Mouse (Mus musculus) myocyte (in vitro differentiated cells): ENCODE data around the gene Sh3rf3. TPM values are rescaled to one million over a fixed set of nuclear protein-coding genes. Genes with fewer than 3 reads are reported as not detected.

ENCODE experiments used
- H3K27me3 ChIP-seq: one replicate; pipeline ENCODE4 v1.6.1; 2011; ENCODE audit not compliant: control insufficient read depth, insufficient read depth, insufficient read length
- H3K36me3 ChIP-seq: one replicate; pipeline ENCODE4 v1.6.1; 2011; ENCODE audit not compliant: control insufficient read depth, insufficient read depth
- H3K4me2 ChIP-seq: one replicate; pipeline ENCODE4 v1.6.1; 2011; ENCODE audit warnings: low read depth, control low read depth
- H3K4me3 ChIP-seq: one replicate; pipeline ENCODE4 v1.5.1; 2011; ENCODE audit warnings: mild to moderate bottlenecking, control low read depth, moderate library complexity
- H3K79me2 ChIP-seq: one replicate; pipeline ENCODE4 v1.6.1; 2011; ENCODE audit not compliant: control insufficient read depth, insufficient read depth
- H3ac ChIP-seq: one replicate; pipeline ENCODE4 v1.6.1; 2011; ENCODE audit not compliant: control insufficient read depth, insufficient read length
- CEBPB ChIP-seq: IDR thresholded peaks from 2 replicates; pipeline ENCODE4 v1.6.1; 2011; ENCODE audit warnings: mild to moderate bottlenecking, moderate library complexity; ENCODE audit not compliant: poor library complexity, insufficient read depth, severe bottlenecking
- E2F4 ChIP-seq: IDR thresholded peaks from one replicate; pipeline ENCODE4 v1.6.1; 2011; ENCODE audit warnings: mild to moderate bottlenecking, control low read depth, moderate library complexity; ENCODE audit not compliant: insufficient read depth
- MAX ChIP-seq: IDR thresholded peaks from one replicate; pipeline ENCODE4 v1.6.1; 2011; ENCODE audit warnings: low read depth, mild to moderate bottlenecking, control low read depth
- MYOD1 ChIP-seq, 3 experiments: IDR thresholded peaks; one replicate each; pipeline ENCODE4 v1.6.1; 2011; ENCODE audit warnings: control low read depth in 2 of 3, low read depth in 2 of 3, mild to moderate bottlenecking in 2 of 3, moderate library complexity in 1 of 3; ENCODE audit not compliant: insufficient read length in 2 of 3, control insufficient read depth in 1 of 3
- MYOG ChIP-seq, 3 experiments: IDR thresholded peaks; one replicate each; pipeline ENCODE4 v1.6.1; 2011; ENCODE audit warnings: control low read depth in 2 of 3, low read depth in 2 of 3, mild to moderate bottlenecking in 2 of 3; ENCODE audit not compliant: insufficient read length in 2 of 3, control insufficient read depth in 1 of 3, insufficient read depth in 1 of 3
- POLR2A ChIP-seq: IDR thresholded peaks from one replicate; pipeline ENCODE4 v1.6.1; 2011; ENCODE audit warnings: low read depth, mild to moderate bottlenecking, control low read depth, moderate library complexity; ENCODE audit not compliant: insufficient read length
- POLR2AphosphoS2 ChIP-seq: IDR thresholded peaks from one replicate; pipeline ENCODE4 v1.6.1; 2011; ENCODE audit warnings: low read depth, control low read depth; ENCODE audit not compliant: insufficient read length
- REST ChIP-seq: IDR thresholded peaks from one replicate; pipeline ENCODE4 v1.6.1; 2011; ENCODE audit warnings: mild to moderate bottlenecking, control low read depth, moderate library complexity; ENCODE audit not compliant: insufficient read depth, insufficient read length
- SRF ChIP-seq: IDR thresholded peaks from one replicate; pipeline ENCODE4 v1.6.1; 2011; ENCODE audit warnings: low read depth; ENCODE audit not compliant: control insufficient read depth, insufficient read length
- TCF12 ChIP-seq: IDR thresholded peaks from one replicate; pipeline ENCODE4 v1.6.1; 2011; ENCODE audit warnings: mild to moderate bottlenecking, control low read depth; ENCODE audit not compliant: poor library complexity, insufficient read depth, severe bottlenecking
- TCF3 ChIP-seq: IDR thresholded peaks from one replicate; pipeline ENCODE4 v1.6.1; 2011; ENCODE audit warnings: low read depth, control low read depth; ENCODE audit not compliant: insufficient read length
- USF1 ChIP-seq: IDR thresholded peaks from one replicate; pipeline ENCODE4 v1.6.1; 2011; ENCODE audit warnings: low read depth, mild to moderate bottlenecking, control low read depth, moderate library complexity
- polyA plus RNA-seq: library from polyadenylated mRNA; unstranded; fragments of >200 nt; fragmentation: generic; extraction: Trizol; gene quantifications from one replicate; pipeline ENCODE4 v1.2.1, GENCODE M21; 2012; ENCODE audit warnings: missing spikeins

The Sh3rf3 gene
- polyA plus RNA-seq, 1 experiment = 0.10 TPM

DNA sequence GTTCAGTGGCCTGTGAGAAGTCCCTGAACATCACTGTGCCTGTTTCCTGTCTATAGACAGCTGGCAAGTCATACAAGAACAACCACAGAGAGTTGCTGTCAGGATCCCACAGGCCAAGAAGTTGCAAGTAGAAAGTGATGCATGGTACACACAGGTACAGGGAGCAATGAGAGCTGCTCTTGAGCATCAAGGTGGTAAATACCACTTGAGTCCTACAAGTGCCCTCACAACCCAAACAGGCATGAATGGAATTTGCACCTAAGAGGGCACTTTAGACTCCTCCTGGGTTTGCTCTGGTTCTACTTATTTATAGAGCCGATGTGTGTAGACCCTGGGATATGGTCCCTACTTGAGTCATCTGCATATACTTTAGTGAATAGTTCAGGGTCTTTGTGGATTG, 159.0 kb downstream of the Sh3rf3 start:
- Histone ChIP-seq H3K4me3 (no peak overlapping the region), H3ac (no peak overlapping the region), H3K79me2 (no peaks in the 10 kb centered on the region), H3K27me3 (no peaks in the 10 kb centered on the region), H3K4me2 (no peak overlapping the region), H3K36me3 (no peaks in the 10 kb centered on the region)
- TF ChIP-seq CEBPB (no peak), USF1 (no peak), MYOD1 (IDR thresholded peaks at IDR 0.05; ENCODE audit: control insufficient read depth in 1 of 3, insufficient read length in 2 of 3, low read depth in 2 of 3) (no peak), POLR2A (no peak), REST (no peak)

DNA sequence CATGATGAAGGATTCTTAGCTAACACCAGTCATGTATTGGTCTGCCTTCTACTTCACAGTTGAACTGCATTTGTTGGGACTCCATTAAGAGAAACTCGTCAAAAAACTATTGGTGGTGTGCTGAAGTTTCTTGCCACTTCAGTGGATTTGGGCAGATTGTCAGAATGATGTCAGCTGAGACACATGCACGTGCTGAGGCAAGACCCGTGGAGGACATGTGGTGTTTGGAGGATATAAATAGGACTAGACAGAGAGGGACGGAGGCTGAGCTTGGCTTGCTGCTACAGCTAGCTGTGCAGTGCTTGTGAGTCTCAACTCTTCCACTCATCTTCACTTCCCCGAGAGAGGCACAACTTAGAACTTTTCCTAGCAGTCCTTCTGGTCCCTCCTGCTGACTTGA, 161.0 kb downstream of the Sh3rf3 start:
- TF ChIP-seq SRF (no peak), POLR2A (no peak), MYOG (IDR thresholded peaks at IDR 0.05; ENCODE audit: control insufficient read depth in 1 of 3, insufficient read depth in 1 of 3, insufficient read length in 2 of 3, low read depth in 2 of 3) (no peak), POLR2AphosphoS2 (no peak), CEBPB (no peak), USF1 (no peak), TCF12 (no peak), E2F4 (no peak), MYOD1 (IDR thresholded peaks at IDR 0.05; ENCODE audit: control insufficient read depth in 1 of 3, insufficient read length in 2 of 3, low read depth in 2 of 3) (no peak), MAX (no peak), REST (no peak), TCF3 (no peak)
- no peaks in the 10 kb centered on the region for H3K36me3 ChIP-seq
- H3K4me3 ChIP-seq = no peak overlapping the region
- no peak overlapping the region for H3K4me2 ChIP-seq
- H3K79me2 ChIP-seq = no peaks in the 10 kb centered on the region
- H3ac ChIP-seq = no peak overlapping the region
- H3K27me3 ChIP-seq = no peaks in the 10 kb centered on the region

DNA sequence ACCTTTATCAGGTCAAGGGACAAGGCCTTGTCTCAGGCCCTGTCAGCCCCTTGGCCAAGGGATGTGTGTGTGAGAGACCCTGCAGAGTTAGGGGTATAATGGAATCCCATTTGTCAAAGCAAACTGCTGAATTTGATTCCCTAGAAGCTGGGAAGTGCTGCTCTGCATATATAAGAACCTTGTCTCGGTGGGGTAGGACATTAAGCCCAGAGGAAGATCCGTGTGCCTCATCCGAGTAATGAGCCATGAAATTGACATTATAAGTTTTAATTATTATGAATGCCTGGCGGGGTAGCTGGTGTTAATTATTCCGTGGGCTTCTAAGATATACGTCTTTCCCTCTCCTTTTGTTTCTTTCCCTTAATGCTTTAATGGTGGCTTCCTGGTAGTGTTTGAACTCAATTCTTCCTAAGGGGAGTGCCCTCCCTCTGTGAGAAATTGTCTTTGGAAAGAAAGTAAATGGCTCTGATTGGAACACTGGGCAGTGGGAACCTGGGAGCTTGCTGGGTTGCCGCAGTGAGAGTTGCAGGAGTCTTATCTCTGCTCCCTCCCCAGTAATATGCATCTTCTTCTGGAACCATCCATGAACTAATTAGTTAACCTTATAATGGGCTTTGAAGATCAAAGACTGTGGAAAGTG, 166.3 kb downstream of the Sh3rf3 start:
- no peak overlapping the region for H3ac ChIP-seq
- H3K4me2 ChIP-seq = no peak overlapping the region
- no peaks in the 10 kb centered on the region for H3K36me3 ChIP-seq
- H3K79me2 ChIP-seq = no peaks in the 10 kb centered on the region
- no peaks in the 10 kb centered on the region for H3K27me3 ChIP-seq
- TF ChIP-seq POLR2A = no peak
- TF ChIP-seq POLR2AphosphoS2 = no peak
- no peak for TF ChIP-seq USF1
- H3K4me3 ChIP-seq = no peak overlapping the region

DNA sequence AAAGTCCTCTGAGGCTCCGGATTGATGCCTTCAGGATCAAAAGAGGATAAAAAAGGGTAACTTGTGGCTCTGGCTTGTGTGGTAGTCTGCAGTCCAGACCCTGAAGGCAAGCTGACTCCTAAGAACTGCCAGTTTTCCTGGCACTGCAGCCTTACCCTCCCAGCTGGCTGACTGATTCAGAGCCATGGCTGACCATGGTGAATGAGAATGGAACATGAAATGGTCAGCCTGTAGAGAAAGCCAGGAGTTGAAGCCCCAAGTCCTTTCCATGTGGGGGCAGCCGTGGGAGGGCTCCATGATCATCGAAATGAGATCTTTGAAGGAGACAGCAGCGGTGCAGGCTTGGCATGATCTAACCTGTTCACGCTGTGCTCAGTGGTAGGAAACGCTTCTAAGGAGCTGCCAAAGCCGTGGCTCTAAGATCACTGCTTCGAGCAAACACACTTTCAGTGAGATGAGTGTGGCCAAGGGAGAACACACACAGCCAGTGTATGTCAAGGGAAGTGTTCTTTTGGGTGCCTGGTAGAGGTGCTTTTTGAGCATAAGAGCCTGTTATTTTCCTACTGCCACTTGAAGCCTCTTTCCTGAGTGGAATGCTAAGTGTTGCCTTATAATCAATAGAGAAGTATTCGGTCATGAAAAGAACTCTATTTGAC, 168.6 kb downstream of the Sh3rf3 start:
- no peaks in the 10 kb centered on the region for H3K79me2 ChIP-seq
- no peak overlapping the region for H3K4me3 ChIP-seq
- no peak for TF ChIP-seq TCF12
- TF ChIP-seq USF1 = no peak
- no peak for TF ChIP-seq REST
- TF ChIP-seq E2F4 = no peak
- TF ChIP-seq SRF = no peak
- TF ChIP-seq MYOG (IDR thresholded peaks at IDR 0.05; ENCODE audit: control insufficient read depth in 1 of 3, insufficient read depth in 1 of 3, insufficient read length in 2 of 3, low read depth in 2 of 3) = no peak
- H3K27me3 ChIP-seq = no peaks in the 10 kb centered on the region
- H3ac ChIP-seq = no peak overlapping the region
- H3K36me3 ChIP-seq = no peaks in the 10 kb centered on the region
- H3K4me2 ChIP-seq = no peak overlapping the region

DNA sequence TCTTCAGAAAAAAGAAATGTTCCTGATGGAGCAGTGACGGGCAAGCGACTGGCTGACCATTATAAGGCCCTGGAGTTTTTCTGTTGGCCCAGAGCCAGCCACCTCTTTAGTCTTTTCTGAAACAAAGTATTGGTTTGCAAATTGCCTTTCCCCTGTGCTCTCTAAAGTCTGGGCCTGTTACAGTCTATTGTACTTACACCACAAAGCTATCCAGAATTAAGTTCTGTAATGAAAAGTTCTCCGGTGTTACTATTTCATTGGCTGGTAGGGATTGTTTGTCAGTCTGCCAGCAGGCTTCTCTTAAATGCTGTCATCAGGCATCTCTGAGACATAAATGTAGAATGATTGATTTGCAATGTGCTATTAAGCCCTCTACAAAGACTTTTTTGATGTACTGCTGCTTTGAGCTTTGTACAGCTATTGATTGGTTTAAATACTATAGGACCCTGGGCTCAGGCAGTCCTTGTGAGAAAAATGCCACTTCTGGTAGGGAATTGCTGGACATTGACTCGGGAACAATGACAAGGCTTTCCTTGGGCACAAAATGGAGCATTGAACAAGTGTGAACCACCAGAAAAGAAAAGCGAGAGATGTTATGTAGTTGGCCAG, 169.5 kb downstream of the Sh3rf3 start:
- no peaks in the 10 kb centered on the region for H3K36me3 ChIP-seq
- H3K4me3 ChIP-seq = no peak overlapping the region
- no peak for TF ChIP-seq TCF12
- no peak for TF ChIP-seq MAX
- no peak for TF ChIP-seq USF1
- H3K4me2 ChIP-seq = no peak overlapping the region
- no peaks in the 10 kb centered on the region for H3K79me2 ChIP-seq
- no peak overlapping the region for H3ac ChIP-seq
- no peaks in the 10 kb centered on the region for H3K27me3 ChIP-seq
